Mouse (Mus musculus) neural tube, embryonic 12.5 days (tissue): ENCODE measurements around the gene Dip2c. TPM values are rescaled to one million over a fixed set of nuclear protein-coding genes. Genes with fewer than 3 reads are reported as not detected.

Source experiments
- ATAC-seq: fragments of 200-750 bp; cut with Nextera tagmentation; 2 replicates; pipeline ENCODE4 v1.8.0; 2017; ENCODE audit warnings: low read depth, mild to moderate bottlenecking, moderate TSS enrichment, moderate library complexity; ENCODE audit not compliant: low FRiP score
- H3K27ac ChIP-seq: fragments of 300-500 bp; sonication (generic); 2 replicates; pipeline ENCODE4 v1.5.1; 2016
- H3K27me3 ChIP-seq: fragments of 300-500 bp; sonication (generic); replicated peaks from 2 replicates; pipeline ENCODE4 v1.6.1; 2016; ENCODE audit warnings: mild to moderate bottlenecking
- H3K36me3 ChIP-seq: fragments of 300-500 bp; sonication (generic); 2 replicates; pipeline ENCODE4 v1.6.1; 2016; ENCODE audit warnings: mild to moderate bottlenecking
- H3K4me1 ChIP-seq: fragments of 300-500 bp; sonication (generic); 2 replicates; pipeline ENCODE4 v1.6.1; 2016
- H3K4me2 ChIP-seq: fragments of 300-500 bp; sonication (generic); replicated peaks from 2 replicates; pipeline ENCODE4 v1.6.1; 2016; ENCODE audit warnings: mild to moderate bottlenecking
- H3K4me3 ChIP-seq: fragments of 300-500 bp; sonication (generic); 2 replicates; pipeline ENCODE4 v1.5.1; 2016
- H3K9ac ChIP-seq: fragments of 300-500 bp; sonication (generic); 2 replicates; pipeline ENCODE4 v1.6.1; 2016; ENCODE audit warnings: mild to moderate bottlenecking
- H3K9me3 ChIP-seq: fragments of 300-500 bp; sonication (generic); 2 replicates; pipeline ENCODE4 v1.6.1; 2016; ENCODE audit warnings: mild to moderate bottlenecking
- WGBS: fragments of 180-500 bp; shearing (Covaris S2); methylation state at CpG from one replicate; pipeline ENCODE4 v1.1.7; 2016; 5-methylcytosine and 5-hydroxymethylcytosine counted together
- polyA plus RNA-seq: library from polyadenylated mRNA; unstranded; fragments of >200 nt; fragmentation: Nextera tagmentation; extraction: Ambion mirVana; gene quantifications from 2 replicates; pipeline ENCODE4 v1.2.1, GENCODE M21; 2016

Gene Dip2c
- polyA plus RNA-seq, 1 experiment from 2014 or later: 12.0 TPM

DNA sequence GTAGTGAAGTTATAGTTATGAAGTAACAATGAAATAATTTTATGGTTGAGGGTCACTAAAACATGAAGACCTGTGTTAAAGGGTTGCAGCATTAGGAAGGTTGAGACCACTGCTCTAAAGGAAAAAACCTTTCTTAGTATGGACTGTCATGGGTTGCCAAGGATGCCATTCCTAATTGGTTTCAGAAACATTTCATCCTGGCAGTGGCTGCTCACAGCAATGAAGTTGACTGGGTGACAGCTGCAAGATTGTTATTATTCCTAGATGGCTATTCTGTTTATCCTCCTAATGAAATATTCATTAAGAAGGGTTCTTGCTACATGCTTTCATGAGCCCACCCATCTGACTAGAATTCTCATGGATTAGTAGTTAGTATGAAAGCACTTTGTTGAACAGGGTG is 307.3 kb downstream of the Dip2c start:
- Histone ChIP-seq H3K27ac (no peak overlapping the region), H3K4me2 (no peak overlapping the region), H3K9me3 (no peaks in the 10 kb centered on the region), H3K4me1 (no peaks in the 10 kb centered on the region), H3K9ac (no peak overlapping the region), H3K27me3 (no peaks in the 10 kb centered on the region), H3K4me3 (no peak overlapping the region), H3K36me3 (0 out of 2 replicates have a peak, but pooled peaks cover 5% of the 10 kb centered on the region)
- no peak for ATAC-seq

DNA sequence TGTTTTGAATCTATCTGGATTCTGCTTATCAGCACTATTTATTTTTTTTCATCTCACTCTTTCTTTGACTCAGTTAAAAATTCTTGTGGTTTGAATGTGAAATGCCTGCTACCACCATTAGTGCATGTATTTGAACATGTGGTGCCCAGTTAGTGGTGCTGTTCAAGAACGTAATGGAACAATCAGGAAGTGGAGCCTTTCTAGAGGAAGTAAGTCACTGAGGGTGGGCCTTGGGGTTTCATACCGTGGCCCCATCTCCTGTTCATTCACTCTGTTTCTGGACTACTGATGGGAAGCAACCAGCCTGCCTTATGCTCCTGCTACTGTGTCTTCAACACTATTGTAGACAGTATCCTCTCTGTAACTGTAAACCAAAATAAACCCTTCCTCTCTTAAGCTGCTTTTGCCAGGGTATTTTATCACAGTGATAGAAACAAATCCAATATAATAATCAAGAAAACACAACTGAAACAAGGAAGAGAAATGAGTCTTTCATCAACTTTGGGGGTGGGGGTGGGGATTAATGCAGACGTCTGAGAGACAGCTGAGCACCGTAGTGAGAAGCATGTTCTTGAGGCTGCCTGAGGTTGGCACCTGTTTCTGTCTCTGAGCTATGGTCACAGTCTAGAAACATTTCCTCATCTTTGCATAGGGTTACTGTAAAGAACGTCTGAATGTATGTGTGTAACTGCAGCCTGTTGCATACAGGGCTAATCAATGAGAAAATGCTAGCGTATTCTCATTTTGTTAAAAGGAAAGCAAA is 323.2 kb downstream of the Dip2c start:
- no peak overlapping the region for H3K4me2 ChIP-seq
- no peak for ATAC-seq
- H3K27ac ChIP-seq: no peak overlapping the region
- 85% methylated on average over 6 of the region's 6 CpGs for WGBS
- no peak overlapping the region for H3K4me3 ChIP-seq
- H3K9ac ChIP-seq: no peak overlapping the region
- peaks cover 6% of the 10 kb centered on the region for H3K36me3 ChIP-seq
- H3K9me3 ChIP-seq: no peaks in the 10 kb centered on the region
- no peaks in the 10 kb centered on the region for H3K4me1 ChIP-seq
- no peaks in the 10 kb centered on the region for H3K27me3 ChIP-seq

DNA sequence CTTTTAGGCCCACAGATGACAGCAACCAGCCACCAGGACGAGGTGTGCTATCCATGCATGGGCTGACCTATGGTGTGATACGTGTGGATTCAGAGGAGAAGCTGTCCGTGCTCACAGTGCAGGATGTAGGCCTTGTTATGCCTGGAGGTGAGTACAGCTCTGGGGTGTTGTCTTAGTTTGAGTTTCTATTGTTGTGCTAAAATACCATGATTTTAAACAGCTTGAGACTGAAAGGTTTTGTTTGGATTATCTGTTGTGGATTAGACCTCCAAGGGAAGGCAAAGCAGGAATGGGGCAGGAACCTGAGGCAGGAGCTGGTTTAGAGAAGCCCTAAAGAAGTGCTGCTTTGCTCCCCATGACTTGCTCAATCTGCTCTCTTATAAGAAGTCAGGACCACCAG is 325.0 kb downstream of the Dip2c start:
- Histone ChIP-seq H3K36me3 (peaks cover 17% of the 10 kb centered on the region), H3K27ac (no peak overlapping the region), H3K27me3 (no peaks in the 10 kb centered on the region), H3K4me1 (no peaks in the 10 kb centered on the region), H3K9ac (no peak overlapping the region), H3K9me3 (no peaks in the 10 kb centered on the region), H3K4me2 (no peak overlapping the region), H3K4me3 (no peak overlapping the region)
- WGBS: 78% methylated on average over 3 of the region's 3 CpGs
- no peak for ATAC-seq

DNA sequence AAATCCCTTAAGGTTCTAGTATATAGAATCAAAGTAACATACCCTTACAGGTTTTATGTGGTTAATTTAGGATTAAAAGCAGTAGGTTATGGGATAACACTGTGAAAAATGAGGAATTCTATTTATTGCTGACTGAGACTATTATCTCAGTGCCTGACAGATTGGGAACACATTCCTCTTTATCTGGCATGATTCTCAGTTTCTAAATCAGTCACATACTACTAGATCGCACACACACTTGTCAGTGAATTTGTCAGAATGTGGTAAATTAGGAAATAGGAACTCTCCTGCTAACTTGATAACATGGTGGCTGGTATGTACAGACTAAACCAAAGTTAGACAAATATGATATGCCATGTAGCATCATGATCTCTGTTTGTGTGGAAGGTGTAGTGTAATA is 334.9 kb downstream of the Dip2c start:
- no peak overlapping the region for H3K9ac ChIP-seq
- no peak for ATAC-seq
- H3K27ac ChIP-seq: no peak overlapping the region
- no peaks in the 10 kb centered on the region for H3K9me3 ChIP-seq
- WGBS: 96% methylated on average over 1 of the region's 1 CpGs
- no peaks in the 10 kb centered on the region for H3K27me3 ChIP-seq
- H3K4me1 ChIP-seq: no peaks in the 10 kb centered on the region
- no peak overlapping the region for H3K4me2 ChIP-seq
- no peak overlapping the region for H3K4me3 ChIP-seq
- H3K36me3 ChIP-seq: peaks cover 18% of the 10 kb centered on the region

DNA sequence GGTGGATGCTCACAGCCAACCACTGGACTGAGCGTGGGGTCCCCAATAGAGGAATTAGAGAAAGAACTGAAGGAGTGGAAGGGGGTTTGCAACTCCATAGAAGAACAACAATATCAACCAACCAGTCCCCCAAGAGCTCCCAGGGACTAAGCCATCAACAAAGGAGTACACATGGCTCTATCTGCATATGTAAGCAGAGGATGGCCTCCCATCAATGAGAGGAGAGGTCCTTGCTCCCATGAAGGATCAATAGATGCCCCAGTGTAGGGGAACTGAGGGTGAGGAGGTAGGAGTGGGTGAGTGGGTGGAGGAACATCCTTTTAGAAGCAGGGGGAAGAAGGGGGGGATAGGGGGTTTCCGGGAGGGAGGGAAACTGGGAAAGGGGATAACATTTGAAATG is 356.4 kb downstream of the Dip2c start:
- H3K4me2 ChIP-seq: no peak overlapping the region
- H3K9me3 ChIP-seq: no peaks in the 10 kb centered on the region
- no peak overlapping the region for H3K4me3 ChIP-seq
- H3K27ac ChIP-seq: no peak overlapping the region
- peaks cover 6% of the 10 kb centered on the region; the same call in 1 of the 2 replicates for H3K36me3 ChIP-seq
- H3K4me1 ChIP-seq: no peaks in the 10 kb centered on the region
- no peak for ATAC-seq
- H3K27me3 ChIP-seq: no peaks in the 10 kb centered on the region
- H3K9ac ChIP-seq: no peak overlapping the region
- 67% methylated on average over 2 of the region's 2 CpGs for WGBS

DNA sequence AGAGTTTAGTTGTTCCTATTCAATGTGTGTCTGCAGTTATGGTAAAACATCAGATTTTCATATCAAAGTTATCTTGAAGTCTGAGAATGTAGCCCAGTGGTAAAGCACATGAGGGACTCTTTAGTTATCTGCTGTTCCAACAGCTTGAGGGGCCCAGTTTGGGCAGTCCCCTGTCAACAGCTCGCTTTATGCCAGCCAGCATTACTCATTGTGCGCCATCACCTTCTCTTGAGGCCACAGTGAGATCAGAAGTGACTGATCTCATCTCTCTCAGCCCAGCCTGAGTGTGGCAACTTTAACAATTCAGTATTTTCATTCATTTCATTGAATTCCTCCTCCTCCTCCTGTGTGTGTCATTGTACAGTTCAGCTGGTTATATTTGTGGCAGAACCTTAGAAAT is 359.6 kb downstream of the Dip2c start:
- H3K4me1 ChIP-seq: no peaks in the 10 kb centered on the region
- H3K9me3 ChIP-seq: no peaks in the 10 kb centered on the region
- no peak overlapping the region for H3K4me2 ChIP-seq
- H3K9ac ChIP-seq: no peak overlapping the region
- no peaks in the 10 kb centered on the region for H3K27me3 ChIP-seq
- no peaks in the 10 kb centered on the region for H3K36me3 ChIP-seq
- 90% methylated on average over 2 of the region's 2 CpGs for WGBS
- H3K4me3 ChIP-seq: no peak overlapping the region
- no peak for ATAC-seq
- H3K27ac ChIP-seq: no peak overlapping the region

DNA sequence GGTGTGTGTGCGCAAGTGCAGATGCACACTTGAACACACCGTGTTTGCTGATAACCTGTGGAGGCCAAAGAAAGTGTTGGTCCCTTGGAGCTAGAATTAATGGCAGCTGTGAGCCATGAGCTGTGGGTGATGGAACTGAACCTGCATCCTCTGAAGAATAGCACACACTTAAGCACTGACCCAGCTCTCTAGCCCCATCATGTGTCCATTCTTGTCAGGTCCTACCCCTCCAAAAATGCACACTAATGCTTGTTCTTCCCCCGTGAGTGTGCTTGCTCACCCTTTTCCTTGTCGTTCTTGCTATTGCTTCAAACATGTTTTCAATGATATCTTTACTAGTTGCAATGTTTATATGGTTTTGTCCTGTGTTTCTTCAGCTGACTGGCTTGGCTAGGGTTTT is 360.2 kb downstream of the Dip2c start:
- no peaks in the 10 kb centered on the region for H3K4me1 ChIP-seq
- H3K27me3 ChIP-seq: no peaks in the 10 kb centered on the region
- H3K4me3 ChIP-seq: no peak overlapping the region
- no peak overlapping the region for H3K27ac ChIP-seq
- no peaks in the 10 kb centered on the region for H3K9me3 ChIP-seq
- no peak overlapping the region for H3K9ac ChIP-seq
- ATAC-seq: no peak
- WGBS: 55% methylated on average over 4 of the region's 4 CpGs
- H3K4me2 ChIP-seq: no peak overlapping the region
- no peaks in the 10 kb centered on the region for H3K36me3 ChIP-seq

DNA sequence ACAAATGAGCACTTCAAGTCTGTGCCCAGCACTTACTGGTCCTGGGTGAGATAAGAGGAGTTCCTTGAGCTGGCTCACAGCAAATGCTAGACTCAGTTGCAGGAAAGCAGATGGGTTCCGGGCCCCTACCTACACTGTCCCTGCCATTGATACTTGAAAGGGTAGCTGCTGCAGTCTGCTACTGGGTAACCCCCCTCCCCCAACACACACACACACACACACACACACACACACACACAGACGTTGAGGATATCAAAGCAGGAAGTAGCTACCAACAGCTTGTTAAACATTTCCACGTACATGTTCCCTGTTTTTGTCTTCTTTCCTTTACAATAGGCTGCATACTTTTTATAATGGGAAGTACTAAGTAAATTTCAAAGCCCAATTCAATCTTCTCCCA is 361.6 kb downstream of the Dip2c start:
- no peaks in the 10 kb centered on the region for H3K36me3 ChIP-seq
- ATAC-seq: no peak
- no peaks in the 10 kb centered on the region for H3K27me3 ChIP-seq
- H3K4me3 ChIP-seq: no peak overlapping the region
- 75% methylated on average over 3 of the region's 3 CpGs for WGBS
- no peak overlapping the region for H3K27ac ChIP-seq
- H3K9me3 ChIP-seq: no peaks in the 10 kb centered on the region
- H3K9ac ChIP-seq: no peak overlapping the region
- H3K4me2 ChIP-seq: no peak overlapping the region
- no peaks in the 10 kb centered on the region for H3K4me1 ChIP-seq

DNA sequence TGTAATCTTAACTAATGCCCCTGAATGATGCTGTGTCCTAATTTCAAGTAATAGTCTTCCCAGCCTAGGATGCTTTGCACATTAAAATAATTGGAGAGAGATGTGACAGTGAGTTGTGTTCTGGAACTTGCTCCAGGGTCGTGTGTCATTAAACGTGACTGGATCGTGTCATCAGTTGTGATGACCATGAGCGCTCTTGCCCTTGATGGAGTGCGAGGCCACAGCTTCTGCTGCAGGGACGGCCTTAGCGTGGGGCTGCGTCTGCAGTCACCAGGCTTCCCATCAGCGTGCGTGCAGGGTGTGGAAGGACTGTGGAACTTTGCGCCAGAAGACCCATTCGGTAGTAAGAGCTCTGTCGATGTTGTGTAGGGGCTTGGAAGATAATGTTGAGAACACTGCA is 372.4 kb downstream of the Dip2c start:
- no peak overlapping the region for H3K4me3 ChIP-seq
- WGBS: 94% methylated on average over 13 of the region's 13 CpGs

DNA sequence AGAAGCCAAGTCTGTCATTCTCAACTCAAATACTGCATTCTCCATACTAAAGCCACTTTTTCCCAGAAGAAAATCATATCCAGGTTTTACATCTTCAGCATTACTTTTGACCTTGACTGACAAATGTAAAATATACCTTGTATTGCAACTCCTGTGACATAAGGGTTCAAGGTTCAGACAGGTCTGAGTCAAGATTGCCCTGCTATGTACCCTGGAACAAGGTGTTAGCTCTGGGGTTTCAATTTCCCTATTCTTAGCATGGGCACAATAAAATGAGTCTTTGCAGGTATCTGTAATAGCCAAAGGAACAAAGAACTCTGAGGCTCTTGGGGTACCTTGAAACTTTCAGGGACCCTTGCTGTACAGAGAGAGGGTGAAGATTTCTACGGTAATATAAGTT is 373.6 kb downstream of the Dip2c start:
- no peak overlapping the region for H3K4me3 ChIP-seq
- H3K9me3 ChIP-seq: no peaks in the 10 kb centered on the region
- no peak overlapping the region for H3K27ac ChIP-seq
- no peaks in the 10 kb centered on the region for H3K27me3 ChIP-seq
- no peak overlapping the region for H3K4me2 ChIP-seq
- 89% methylated on average over 1 of the region's 1 CpGs for WGBS
- H3K9ac ChIP-seq: no peak overlapping the region
- ATAC-seq: no peak
- no peaks in the 10 kb centered on the region for H3K4me1 ChIP-seq
- H3K36me3 ChIP-seq: no peaks in the 10 kb centered on the region; the same call in 1 of the 2 replicates

More for the DNA sequence above, 372.4 kb downstream of the Dip2c start:
- H3K4me1 ChIP-seq: no peaks in the 10 kb centered on the region
- H3K9ac ChIP-seq: no peak overlapping the region
- H3K27me3 ChIP-seq: no peaks in the 10 kb centered on the region
- H3K4me2 ChIP-seq: no peak overlapping the region
- H3K36me3 ChIP-seq: no peaks in the 10 kb centered on the region; the same call in 1 of the 2 replicates
- no peak overlapping the region for H3K27ac ChIP-seq
- ATAC-seq: no peak
- no peaks in the 10 kb centered on the region for H3K9me3 ChIP-seq

DNA sequence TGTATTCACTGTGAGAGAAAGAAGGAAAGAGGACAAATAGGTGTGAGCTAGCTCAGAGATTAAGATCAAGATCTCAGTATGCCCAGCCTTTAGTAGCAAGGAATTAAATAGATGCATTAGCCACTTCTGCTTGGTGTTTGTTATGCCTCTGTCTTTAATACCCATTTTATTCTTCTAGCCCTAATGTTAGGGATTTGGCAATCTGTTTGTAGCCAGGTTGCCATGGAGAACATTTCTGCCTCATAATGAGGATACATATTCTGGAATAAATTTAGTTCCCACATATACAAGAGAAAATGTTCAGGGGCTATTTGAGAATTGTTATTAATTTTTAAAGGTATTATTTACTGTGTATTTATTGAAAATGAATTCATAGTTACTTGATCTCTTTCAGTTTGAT is 374.3 kb downstream of the Dip2c start:
- Histone ChIP-seq H3K9me3 (no peaks in the 10 kb centered on the region), H3K4me3 (no peak overlapping the region), H3K4me2 (no peak overlapping the region), H3K27ac (no peak overlapping the region), H3K36me3 (no peaks in the 10 kb centered on the region; the same call in 1 of the 2 replicates), H3K4me1 (no peaks in the 10 kb centered on the region), H3K9ac (no peak overlapping the region), H3K27me3 (no peaks in the 10 kb centered on the region)
- ATAC-seq: no peak

DNA sequence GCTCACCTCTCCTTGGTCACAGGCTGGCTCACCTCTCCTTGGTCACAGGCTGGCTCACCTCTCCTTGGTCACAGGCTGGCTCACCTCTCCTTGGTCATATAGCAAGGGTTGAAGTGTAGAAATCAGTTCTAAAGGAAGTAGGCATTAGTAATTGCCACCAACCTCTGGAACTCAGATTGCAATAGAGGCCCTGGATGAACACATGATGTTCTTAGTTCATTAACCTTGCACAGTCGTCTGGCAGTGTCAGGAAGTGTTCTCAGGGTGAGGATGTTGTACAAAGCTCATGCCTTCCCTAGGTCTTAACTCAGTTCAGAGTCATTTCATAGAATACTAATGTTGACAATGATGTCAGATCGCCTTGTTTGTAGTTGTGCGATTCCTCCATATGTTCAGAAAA is 376.7 kb downstream of the Dip2c start:
- H3K4me2 ChIP-seq: no peak overlapping the region
- peaks cover 8% of the 10 kb centered on the region for H3K36me3 ChIP-seq
- no peak for ATAC-seq
- H3K9me3 ChIP-seq: no peaks in the 10 kb centered on the region
- no peak overlapping the region for H3K4me3 ChIP-seq
- no peak overlapping the region for H3K9ac ChIP-seq
- H3K27ac ChIP-seq: no peak overlapping the region
- H3K4me1 ChIP-seq: no peaks in the 10 kb centered on the region
- WGBS: 90% methylated on average over 3 of the region's 3 CpGs
- no peaks in the 10 kb centered on the region for H3K27me3 ChIP-seq

DNA sequence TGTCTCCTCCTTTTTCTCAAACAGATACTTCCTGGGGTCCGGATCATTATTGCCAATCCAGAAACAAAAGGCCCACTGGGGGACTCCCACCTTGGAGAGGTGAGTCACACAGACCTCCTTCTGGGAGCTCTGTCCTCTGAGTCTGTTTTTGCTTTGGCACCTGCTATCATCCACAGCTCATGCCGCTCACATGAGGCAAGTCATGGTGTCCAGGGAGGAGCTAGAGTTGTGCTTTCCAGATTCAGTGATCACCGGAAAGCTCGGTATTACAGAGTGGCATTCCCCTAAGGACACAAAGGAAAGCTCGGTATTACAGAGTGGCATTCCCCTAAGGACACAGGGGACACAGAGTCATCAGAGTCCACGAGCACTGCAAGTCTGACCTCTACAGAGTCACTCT is 380.3 kb downstream of the Dip2c start:
- ATAC-seq: no peak
- Histone ChIP-seq H3K9me3 (no peaks in the 10 kb centered on the region), H3K36me3 (peaks cover 27% of the 10 kb centered on the region), H3K4me3 (no peak overlapping the region), H3K27me3 (no peaks in the 10 kb centered on the region), H3K4me1 (no peaks in the 10 kb centered on the region), H3K9ac (no peak overlapping the region), H3K27ac (no peak overlapping the region), H3K4me2 (no peak overlapping the region)
- WGBS: 95% methylated on average over 6 of the region's 6 CpGs
